Mouse (Mus musculus) embryonic facial prominence, embryonic 10.5 days (tissue): ENCODE results near the gene Scoc. TPM values are rescaled to one million over a fixed set of nuclear protein-coding genes. Genes with fewer than 3 reads are reported as not detected.
A peak's percentile ranks its signal among the peaks of the same experiment; 100 is the strongest.

Source experiments
- DNase-seq: peaks from one replicate; pipeline ENCODE4 v3.0.0-alpha.2; 2017; ENCODE audit warnings: low spot score
- H3K27ac ChIP-seq: fragments of 300-500 bp; sonication (generic); replicated peaks from 2 replicates; pipeline ENCODE4 v1.5.1; 2016; ENCODE audit warnings: mild to moderate bottlenecking
- H3K27me3 ChIP-seq: fragments of 300-500 bp; sonication (generic); replicated peaks from 2 replicates; pipeline ENCODE4 v1.6.1; 2016; ENCODE audit warnings: low read depth, mild to moderate bottlenecking; ENCODE audit not compliant: poor library complexity, severe bottlenecking
- H3K36me3 ChIP-seq: fragments of 300-500 bp; sonication (generic); replicated peaks from 2 replicates; pipeline ENCODE4 v1.6.1; 2016; ENCODE audit warnings: mild to moderate bottlenecking, moderate library complexity
- H3K4me1 ChIP-seq: fragments of 300-500 bp; sonication (generic); 2 replicates; pipeline ENCODE4 v1.6.1; 2016
- H3K4me3 ChIP-seq: fragments of 300-500 bp; sonication (generic); 2 replicates; pipeline ENCODE4 v1.5.1; 2016; ENCODE audit warnings: mild to moderate bottlenecking, moderate library complexity
- H3K9me3 ChIP-seq: fragments of 300-500 bp; sonication (generic); 2 replicates; pipeline ENCODE4 v1.6.1; 2016; ENCODE audit warnings: mild to moderate bottlenecking
- WGBS: fragments of 180-500 bp; shearing (Covaris S2); methylation state at CpG from one replicate; pipeline ENCODE4 v1.1.7; 2016; 5-methylcytosine and 5-hydroxymethylcytosine counted together
- polyA plus RNA-seq: library from polyadenylated mRNA; unstranded; fragments of >200 nt; fragmentation: Nextera tagmentation; extraction: Ambion mirVana; gene quantifications from 2 replicates; pipeline ENCODE4 v1.2.1, GENCODE M21; 2016

Scoc gene
- polyA plus RNA-seq, 1 experiment from 2014 or later, result 111 TPM

GRCm38 (mm10) chr8:83394325-83394724, 63.9 kb downstream of the Scoc start:
- WGBS, result 89% methylated on average over 5 of the region's 5 CpGs
- peaks cover 16% of the 10 kb centered on the region for H3K27me3 ChIP-seq
- DNase-seq, result no peak

GRCm38 (mm10) chr8:83392521-83392920, 65.7 kb downstream of the Scoc start:
- WGBS, result 69% methylated on average over 1 of the region's 1 CpGs
- Histone ChIP-seq H3K36me3 (no peaks in the 10 kb centered on the region), H3K4me3 (no peak overlapping the region), H3K9me3 (0 out of 2 replicates have a peak, but pooled peaks cover 3% of the 10 kb centered on the region), H3K27ac (no peak overlapping the region), H3K4me1 (peaks cover 11% of the 10 kb centered on the region), H3K27me3 (peaks cover 33% of the 10 kb centered on the region)
- DNase-seq, result no peak

More at GRCm38 (mm10) chr8:83394325-83394724, 63.9 kb downstream of the Scoc start:
- no peaks in the 10 kb centered on the region for H3K36me3 ChIP-seq
- no peak overlapping the region for H3K27ac ChIP-seq
- no peak overlapping the region for H3K4me3 ChIP-seq
- H3K4me1 ChIP-seq, result peaks cover 11% of the 10 kb centered on the region
- 0 out of 2 replicates have a peak, but pooled peaks cover 3% of the 10 kb centered on the region for H3K9me3 ChIP-seq

GRCm38 (mm10) chr8:83390006-83390701, 68.0 kb downstream of the Scoc start:
- Histone ChIP-seq H3K4me3 (peak overlapping the region; percentile 77), H3K27me3 (peaks cover 33% of the 10 kb centered on the region), H3K36me3 (no peaks in the 10 kb centered on the region), H3K9me3 (0 out of 2 replicates have a peak, but pooled peaks cover 3% of the 10 kb centered on the region), H3K4me1 (peaks cover 11% of the 10 kb centered on the region), H3K27ac (peak overlapping the region; percentile 69)
- 5% methylated on average over 14 of the region's 14 CpGs for WGBS
- no peak for DNase-seq

GRCm38 (mm10) chr8:83389316-83390005, 68.7 kb downstream of the Scoc start, which contains the start of gene Clgn:
Clgn (plus strand) TSS chr8:83389867.
- peaks cover 11% of the 10 kb centered on the region for H3K4me1 ChIP-seq
- 5% methylated on average over 41 of the region's 41 CpGs for WGBS
- H3K9me3 ChIP-seq, result 0 out of 2 replicates have a peak, but pooled peaks cover 3% of the 10 kb centered on the region
- peak within 1 kb of the TSS; percentile 69 for H3K27ac ChIP-seq
- peak; percentile 88 for DNase-seq
- peak within 1 kb of the TSS; percentile 77 for H3K4me3 ChIP-seq
- H3K36me3 ChIP-seq, result no peaks in the 10 kb centered on the region
- peaks cover 33% of the 10 kb centered on the region for H3K27me3 ChIP-seq

GRCm38 (mm10) chr8:83382850-83383249, 75.3 kb downstream of the Scoc start:
- Histone ChIP-seq H3K27ac (no peak overlapping the region), H3K4me3 (no peak overlapping the region), H3K9me3 (no peaks in the 10 kb centered on the region), H3K4me1 (no peaks in the 10 kb centered on the region), H3K27me3 (peaks cover 2% of the 10 kb centered on the region; the same call in 1 of the 2 replicates), H3K36me3 (no peaks in the 10 kb centered on the region)
- whole genome bisulfite sequencing, result 34% methylated on average over 2 of the region's 2 CpGs
- DNase-seq, result no peak

GRCm38 (mm10) chr8:83381016-83381415, 77.2 kb downstream of the Scoc start:
- WGBS, result 82% methylated on average over 2 of the region's 2 CpGs
- DNase-seq, result no peak
- no peaks in the 10 kb centered on the region for H3K4me1 ChIP-seq
- H3K27me3 ChIP-seq, result no peaks in the 10 kb centered on the region
- H3K4me3 ChIP-seq, result no peak overlapping the region
- H3K27ac ChIP-seq, result no peak overlapping the region
- H3K36me3 ChIP-seq, result no peaks in the 10 kb centered on the region
- no peaks in the 10 kb centered on the region for H3K9me3 ChIP-seq

- no peak for DNase-seq
- Histone ChIP-seq H3K4me3 (no peak overlapping the region), H3K27ac (no peak overlapping the region), H3K27me3 (no peaks in the 10 kb centered on the region), H3K36me3 (no peaks in the 10 kb centered on the region), H3K9me3 (no peaks in the 10 kb centered on the region), H3K4me1 (no peaks in the 10 kb centered on the region)
- WGBS, result 75% methylated on average over 4 of the region's 4 CpGs
Observed at GRCm38 (mm10) chr8:83380141-83380540, 78.0 kb downstream of the Scoc start.

Other genes with a start within 250 kb of the Scoc start
- gene Ucp1, start 168.0 kb downstream of the Scoc start, polyA plus RNA-seq, result 0.09 TPM in 1 of 2 replicates, not detected in the other
- 22.3 and 23.6 TPM in 2 replicates for gene Elmod2, start 125.9 kb downstream of the Scoc start, polyA plus RNA-seq
- not detected in 2 replicates for gene Mgat4d, start 109.9 kb downstream of the Scoc start, polyA plus RNA-seq
- gene Clgn, start 68.5 kb downstream of the Scoc start, polyA plus RNA-seq, result 2.4 TPM in 2 replicates
- not detected in 2 replicates for gene Olfr370, start 77.4 kb upstream of the Scoc start, polyA plus RNA-seq
- gene Ndufb7, start 108.3 kb upstream of the Scoc start, polyA plus RNA-seq, result 320 and 348 TPM in 2 replicates
- gene Tecr, start 149.6 kb upstream of the Scoc start, polyA plus RNA-seq, result 667 and 713 TPM in 2 replicates
- 78.3 and 84.7 TPM in 2 replicates for gene Dnajb1, start 149.8 kb upstream of the Scoc start, polyA plus RNA-seq
- gene Gipc1, start 194.3 kb upstream of the Scoc start, polyA plus RNA-seq, result 208 and 209 TPM in 2 replicates
- gene Ptger1, start 208.3 kb upstream of the Scoc start, polyA plus RNA-seq, result 0.36 and 0.41 TPM in 2 replicates
- 30.3 and 30.9 TPM in 2 replicates for gene Pkn1, start 240.8 kb upstream of the Scoc start, polyA plus RNA-seq